Mouse (Mus musculus): Measurements from ENCODE around the gene Nrp1. TPM values are rescaled to one million over a fixed set of nuclear protein-coding genes. Genes with fewer than 3 reads are reported as not detected.

The Nrp1 gene
- polyA plus RNA-seq, 1 experiment from 2014 or later = 132 TPM

DNA sequence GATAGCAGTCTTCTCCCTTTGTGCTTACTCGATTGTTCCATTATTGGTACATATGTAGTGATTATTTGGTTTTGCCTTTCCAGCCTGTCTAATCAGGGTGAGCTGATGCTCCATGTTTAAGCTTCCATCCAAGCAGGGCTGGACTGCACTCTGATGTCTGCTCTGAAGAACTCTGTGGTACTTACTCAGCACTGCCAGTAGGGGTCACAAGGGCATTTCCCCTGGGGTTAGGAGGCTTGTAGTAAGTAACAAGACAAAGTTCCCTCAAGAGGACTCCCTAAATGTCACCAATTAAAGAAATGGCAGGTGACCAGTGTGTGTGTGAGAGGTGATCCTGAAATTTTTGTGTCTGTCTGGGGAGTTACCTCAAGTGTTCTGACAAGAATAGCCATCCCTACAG is 161.0 kb downstream of the Nrp1 start:
- CTCF ChIA-PET = interaction anchor here (1.1 kb wide), 1 partner anchor 15 kb away, joined by 3 read pairs; no protein-coding TSS in a partner anchor
- peak; percentile 57 for TF ChIP-seq CTCF (IDR thresholded peaks at IDR 0.05)
- H3K27me3 ChIP-seq = no peaks in the 10 kb centered on the region
- POLR2A ChIA-PET = no interaction called here
- in situ Hi-C loops (cut with MboI; ENCODE audit: low pct_unique_long_range_greater_than_20kb) = no loop called here
- DNase-seq (ENCODE audit: low read depth, low spot score) (no peak), ATAC-seq (no peak)

DNA sequence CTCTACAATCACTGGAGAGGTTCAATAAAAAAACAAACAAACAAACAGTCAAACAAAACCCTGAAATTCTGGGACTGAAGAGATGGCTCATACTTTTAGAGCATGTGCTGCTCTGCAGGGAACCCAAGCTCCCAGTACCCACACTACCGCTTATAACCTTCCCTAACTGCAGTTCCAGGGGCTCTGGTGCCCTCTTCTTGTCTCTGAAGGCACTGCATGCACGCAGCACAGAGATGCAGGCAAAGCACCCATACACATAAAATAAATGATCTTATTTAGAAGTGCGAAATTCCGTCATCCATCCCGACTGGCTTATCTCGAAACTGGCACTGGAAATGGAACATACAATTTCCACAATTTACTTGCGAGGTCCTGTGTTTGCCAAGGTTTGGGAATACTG is 165.4 kb downstream of the Nrp1 start:
- ATAC-seq (no peak), DNase-seq (ENCODE audit: low read depth, low spot score) (no peak)
- CTCF ChIA-PET = interaction anchor here (3.6 kb wide), 1 partner anchor 15 kb away, joined by 11 read pairs; no protein-coding TSS in a partner anchor
- peak; percentile 76 for TF ChIP-seq CTCF (IDR thresholded peaks at IDR 0.05)
- in situ Hi-C loops (cut with MboI; ENCODE audit: low pct_unique_long_range_greater_than_20kb) = no loop called here
- no peaks in the 10 kb centered on the region for H3K27me3 ChIP-seq
- POLR2A ChIA-PET = interaction anchor here (0.6 kb wide), 1 partner anchor 422 kb away, joined by 3 read pairs; no protein-coding TSS in a partner anchor

- in situ Hi-C loops (cut with MboI; ENCODE audit: low pct_unique_long_range_greater_than_20kb) = no loop called here
- POLR2A ChIA-PET = no interaction called here
These were observed 167.5 kb downstream of the Nrp1 start for GRCm38 (mm10) chr8:128525912-128526311.

DNA sequence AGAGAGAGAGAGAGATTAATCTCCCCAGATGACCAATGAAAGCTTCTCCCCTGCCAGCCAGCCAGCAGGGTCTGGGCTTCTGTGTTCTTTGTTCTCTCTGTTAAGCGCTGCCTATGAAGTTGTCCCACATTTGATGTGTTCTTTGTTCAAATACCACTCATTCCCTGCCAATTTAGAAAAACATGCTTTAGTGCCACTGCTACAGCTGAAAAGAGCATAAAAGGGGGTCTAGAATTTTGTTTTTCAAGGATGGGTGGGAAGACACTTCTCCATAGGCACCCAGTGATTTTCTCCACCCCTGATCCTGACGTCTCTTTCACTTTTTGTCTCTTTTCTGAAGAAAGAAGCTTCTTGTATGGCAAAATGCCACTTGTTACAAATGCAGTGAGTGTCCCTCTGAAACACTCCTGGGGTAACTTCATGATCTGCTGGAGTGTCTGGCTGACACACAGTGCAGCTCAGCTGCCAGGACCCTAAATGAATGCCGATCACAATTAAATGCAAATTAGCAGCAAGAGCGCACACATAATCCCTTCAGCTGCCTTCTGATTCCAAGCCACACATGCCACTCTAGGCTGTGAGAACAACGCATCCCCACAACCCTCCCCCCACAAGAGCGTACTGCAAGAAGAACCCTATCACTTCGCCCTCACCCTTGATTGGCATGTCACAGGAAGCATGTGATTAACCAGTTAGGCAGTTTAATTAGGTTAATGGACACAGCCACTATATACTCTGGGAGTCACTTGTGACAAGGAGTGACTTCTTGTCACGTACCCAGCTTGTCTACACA is 170.4 kb downstream of the Nrp1 start:
- ChIA-PET POLR2A (no interaction called here), CTCF (no interaction called here)
- DNase-seq (ENCODE audit: low read depth, low spot score) (no peak), ATAC-seq (no peak)
- in situ Hi-C loops (cut with MboI; ENCODE audit: low pct_unique_long_range_greater_than_20kb) = no loop called here
- no peak for TF ChIP-seq CTCF (IDR thresholded peaks at IDR 0.05)
- peaks cover 4% of the 10 kb centered on the region for H3K27me3 ChIP-seq

More at GRCm38 (mm10) chr8:128525912-128526311, 167.5 kb downstream of the Nrp1 start:
- TF ChIP-seq CTCF (IDR thresholded peaks at IDR 0.05) = no peak
- no peak for ATAC-seq
- peaks cover 4% of the 10 kb centered on the region for H3K27me3 ChIP-seq
- CTCF ChIA-PET = no interaction called here
- DNase-seq (ENCODE audit: low read depth, low spot score) = no peak

DNA sequence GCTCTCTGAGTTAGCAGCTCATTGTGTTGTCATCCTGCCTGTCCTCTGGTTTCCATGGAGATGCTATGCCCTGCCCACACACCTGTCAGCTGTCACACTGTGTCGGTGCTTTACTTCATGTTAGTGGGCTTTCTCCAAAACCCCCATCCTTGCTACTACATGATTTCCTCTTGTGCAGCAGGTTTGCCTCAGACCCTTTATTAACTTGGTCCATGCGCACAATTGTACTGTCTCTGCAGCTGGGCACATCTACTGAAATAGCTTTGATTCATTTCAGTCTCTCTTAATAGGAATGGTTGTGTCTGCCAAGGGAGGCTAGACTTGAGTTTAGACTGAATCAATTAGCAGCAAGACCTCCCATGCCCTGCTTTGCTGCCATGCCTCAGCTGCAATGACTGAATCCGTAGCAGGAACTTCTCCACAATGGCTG is 176.1 kb downstream of the Nrp1 start:
- H3K27me3 ChIP-seq = peaks cover 9% of the 10 kb centered on the region
- TF ChIP-seq CTCF (IDR thresholded peaks at IDR 0.05) = no peak
- in situ Hi-C loops (cut with MboI; ENCODE audit: low pct_unique_long_range_greater_than_20kb) = no loop called here
- ATAC-seq (no peak), DNase-seq (ENCODE audit: low read depth, low spot score) (no peak)
- CTCF ChIA-PET = interaction anchor here (0.8 kb wide), 1 partner anchor 14 kb away, joined by 3 read pairs; no protein-coding TSS in a partner anchor
- POLR2A ChIA-PET = interaction anchor here (0.6 kb wide), 1 partner anchor 541 kb away, joined by 4 read pairs; no protein-coding TSS in a partner anchor

GRCm38 (mm10) chr8:128535685-128536084 is 177.3 kb downstream of the Nrp1 start:
- ChIA-PET POLR2A (interaction anchor here (0.7 kb wide), 1 partner anchor 87 kb away, joined by 4 read pairs; no protein-coding TSS in a partner anchor), CTCF (interaction anchor here (1.3 kb wide), 1 partner anchor 16 kb away, joined by 3 read pairs; no protein-coding TSS in a partner anchor)
- TF ChIP-seq CTCF (IDR thresholded peaks at IDR 0.05) = no peak
- in situ Hi-C loops (cut with MboI; ENCODE audit: low pct_unique_long_range_greater_than_20kb) = no loop called here
- peaks cover 6% of the 10 kb centered on the region for H3K27me3 ChIP-seq
- ATAC-seq = no peak
- DNase-seq (ENCODE audit: low read depth, low spot score) = no peak

DNA sequence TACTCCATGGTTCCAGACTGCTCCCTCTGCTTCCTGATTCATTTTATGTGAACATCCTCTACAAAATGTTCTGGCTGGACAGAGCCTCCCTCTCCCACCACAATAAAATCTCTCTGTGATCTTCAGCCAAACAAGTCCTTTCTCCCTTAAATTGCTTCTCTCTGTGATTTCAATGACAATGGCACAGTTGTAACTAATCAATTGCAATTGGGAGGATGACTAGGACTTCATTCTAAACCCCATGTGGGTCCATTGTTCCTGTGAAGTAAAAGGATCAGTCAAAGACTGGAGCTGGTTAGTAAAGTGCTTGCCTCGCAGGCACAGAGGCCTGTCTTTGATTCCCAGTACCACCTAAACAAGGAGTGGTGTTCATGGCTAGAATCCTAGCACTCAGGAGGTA is 180.0 kb downstream of the Nrp1 start:
- peaks cover 6% of the 10 kb centered on the region for H3K27me3 ChIP-seq
- ChIA-PET POLR2A (no interaction called here), CTCF (interaction anchor here (1.5 to 1.6 kb wide), 2 partner anchors 9 to 28 kb away, joined by 3 to 4 read pairs; no protein-coding TSS in a partner anchor)
- DNase-seq (ENCODE audit: low read depth, low spot score) (no peak), ATAC-seq (no peak)
- no peak for TF ChIP-seq CTCF (IDR thresholded peaks at IDR 0.05)
- in situ Hi-C loops (cut with MboI; ENCODE audit: low pct_unique_long_range_greater_than_20kb) = no loop called here

DNA sequence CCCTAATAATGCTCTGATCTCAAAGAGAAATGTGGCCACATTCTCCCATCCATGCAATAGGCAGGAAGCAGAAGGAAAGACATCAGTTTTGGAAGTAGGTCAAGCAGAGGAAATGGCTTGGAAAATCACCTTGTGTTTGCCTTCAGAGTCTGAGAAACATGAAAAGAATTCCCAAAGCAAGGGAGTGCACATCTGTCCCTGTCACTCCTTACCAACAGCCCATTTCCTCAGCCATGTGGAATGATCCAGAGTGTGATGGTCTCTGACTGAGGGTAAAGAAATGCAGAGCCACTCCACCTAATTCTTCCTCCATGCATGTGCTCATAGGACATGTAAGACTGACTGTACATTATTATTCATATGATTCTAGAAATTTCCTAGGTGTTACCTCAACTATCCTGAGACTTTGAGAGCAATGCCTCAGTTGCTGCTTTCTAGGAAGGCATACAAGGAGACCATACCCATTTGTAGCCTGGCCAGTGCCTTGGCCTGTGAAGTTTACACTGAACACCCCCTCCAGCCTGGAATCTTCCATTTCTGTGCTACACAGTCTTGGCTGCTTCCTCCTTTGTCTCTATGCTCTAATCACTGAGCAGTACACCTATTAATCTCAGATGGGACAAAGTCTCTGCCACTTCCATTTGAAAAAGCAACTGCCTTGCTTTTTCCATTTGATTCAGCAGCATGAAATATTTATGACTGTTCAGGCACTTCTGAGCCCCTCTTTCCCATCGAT is 183.1 kb downstream of the Nrp1 start:
- ChIA-PET CTCF (no interaction called here), POLR2A (no interaction called here)
- in situ Hi-C loops (cut with MboI; ENCODE audit: low pct_unique_long_range_greater_than_20kb) = no loop called here

GRCm38 (mm10) chr8:128544128-128544846 is 185.9 kb downstream of the Nrp1 start:
- no peaks in the 10 kb centered on the region for H3K27me3 ChIP-seq
- ChIA-PET CTCF (no interaction called here), POLR2A (no interaction called here)
- TF ChIP-seq CTCF (IDR thresholded peaks at IDR 0.05) = no peak
- DNase-seq (ENCODE audit: low read depth, low spot score) (no peak), ATAC-seq (no peak)
- in situ Hi-C loops (cut with MboI; ENCODE audit: low pct_unique_long_range_greater_than_20kb) = no loop called here

More for the DNA sequence above, 183.1 kb downstream of the Nrp1 start:
- H3K27me3 ChIP-seq = no peaks in the 10 kb centered on the region
- no peak for TF ChIP-seq CTCF (IDR thresholded peaks at IDR 0.05)
- ATAC-seq = no peak
- DNase-seq (ENCODE audit: low read depth, low spot score) = no peak

DNA sequence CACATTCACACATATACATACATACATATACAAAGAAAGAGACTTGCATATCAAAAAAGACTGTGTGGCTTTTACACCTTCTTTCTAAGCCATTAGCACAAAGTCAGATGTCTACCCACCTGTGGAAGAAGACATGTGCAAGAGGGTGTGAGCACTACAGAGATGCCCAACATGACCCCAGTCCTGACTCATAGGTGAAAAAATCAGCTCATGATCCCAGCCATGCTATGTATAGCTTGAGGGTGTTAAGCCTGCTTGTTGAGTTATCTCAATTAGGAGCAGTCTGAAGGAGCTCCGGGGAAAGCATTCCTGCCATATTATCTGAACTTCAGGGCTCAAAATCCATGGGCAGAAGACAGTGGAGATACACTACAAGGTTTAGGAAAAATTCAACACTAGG is 187.9 kb downstream of the Nrp1 start:
- TF ChIP-seq CTCF (IDR thresholded peaks at IDR 0.05) = no peak
- in situ Hi-C loops (cut with MboI; ENCODE audit: low pct_unique_long_range_greater_than_20kb) = no loop called here
- CTCF ChIA-PET = interaction anchor here (1.7 kb wide), 2 partner anchors 14 to 16 kb away, joined by 6 to 7 read pairs; no protein-coding TSS in a partner anchor
- ATAC-seq = peak; percentile 76
- DNase-seq (ENCODE audit: low read depth, low spot score) = peak; percentile 37
- POLR2A ChIA-PET = no interaction called here
- no peaks in the 10 kb centered on the region for H3K27me3 ChIP-seq
